Mouse (Mus musculus): ENCODE results near the gene Inpp5a. TPM values are rescaled to one million over a fixed set of nuclear protein-coding genes. Genes with fewer than 3 reads are reported as not detected.

The Inpp5a gene
- polyA plus RNA-seq, 1 experiment from 2014 or later = 4.1 TPM

DNA sequence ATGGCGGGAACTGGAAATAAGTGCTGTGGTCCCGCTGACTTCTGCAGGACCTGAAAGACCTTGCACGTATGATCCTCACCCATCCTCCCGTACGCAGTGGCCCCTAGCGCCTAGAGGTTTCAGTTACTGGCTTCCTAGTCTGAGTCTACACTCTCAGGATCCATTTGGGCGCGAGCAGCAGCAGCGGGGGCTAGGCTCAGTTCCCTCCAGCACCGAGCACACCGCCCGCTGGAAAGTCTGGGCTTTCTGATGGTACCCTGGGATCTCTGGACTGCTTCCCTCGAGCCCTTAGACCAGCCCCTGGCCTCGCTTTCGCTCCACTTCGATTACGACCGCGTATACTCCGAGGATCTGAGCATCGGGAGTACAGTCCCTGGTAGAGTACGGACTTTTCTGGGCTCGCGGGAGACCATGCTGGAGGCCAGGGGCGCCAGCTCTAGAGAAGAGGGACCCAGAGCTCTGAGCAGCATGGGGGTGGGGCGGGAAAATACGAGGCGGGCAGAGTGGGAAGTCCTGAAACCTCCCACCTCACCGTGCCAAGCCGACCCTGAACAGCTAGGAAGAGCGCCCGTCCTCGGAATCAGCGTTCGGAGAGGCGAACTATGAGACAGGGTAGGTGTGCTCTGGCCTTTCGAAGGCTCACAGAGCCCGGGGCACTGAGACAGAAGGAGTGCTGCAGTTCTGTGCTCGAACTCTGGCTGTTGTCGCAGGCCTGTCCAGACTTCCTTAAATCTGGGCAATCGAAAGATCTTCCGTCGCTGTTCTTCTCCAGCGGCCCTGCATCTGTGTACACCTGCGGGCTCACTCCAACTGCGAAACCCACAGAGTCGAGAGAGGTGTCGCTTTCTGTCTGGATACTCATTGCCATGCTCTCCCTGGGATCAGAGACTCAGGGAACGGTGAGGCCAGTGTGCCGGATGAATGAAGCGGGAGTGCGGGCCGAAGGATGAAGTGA is 195.6 kb downstream of the Inpp5a start:
- no peak for ATAC-seq (ENCODE audit: insufficient read depth)
- Histone ChIP-seq H3K9me3 (replicated peaks) (no peaks in the 10 kb centered on the region), H3K4me3 (replicated peaks) (no peak overlapping the region), H3K36me3 (replicated peaks) (no peaks in the 10 kb centered on the region), H3K27ac (replicated peaks) (no peak overlapping the region), H3K4me1 (replicated peaks) (peaks cover 13% of the 10 kb centered on the region), H3K27me3 (peaks cover 100% of the 10 kb centered on the region), H3K9ac (no peak overlapping the region), H3K4me2 (no peak overlapping the region; the same call in 1 of the 2 replicates)
- WGBS (ENCODE audit: insufficient replicate concordance) = 1% methylated on average over 53 of the region's 53 CpGs

DNA sequence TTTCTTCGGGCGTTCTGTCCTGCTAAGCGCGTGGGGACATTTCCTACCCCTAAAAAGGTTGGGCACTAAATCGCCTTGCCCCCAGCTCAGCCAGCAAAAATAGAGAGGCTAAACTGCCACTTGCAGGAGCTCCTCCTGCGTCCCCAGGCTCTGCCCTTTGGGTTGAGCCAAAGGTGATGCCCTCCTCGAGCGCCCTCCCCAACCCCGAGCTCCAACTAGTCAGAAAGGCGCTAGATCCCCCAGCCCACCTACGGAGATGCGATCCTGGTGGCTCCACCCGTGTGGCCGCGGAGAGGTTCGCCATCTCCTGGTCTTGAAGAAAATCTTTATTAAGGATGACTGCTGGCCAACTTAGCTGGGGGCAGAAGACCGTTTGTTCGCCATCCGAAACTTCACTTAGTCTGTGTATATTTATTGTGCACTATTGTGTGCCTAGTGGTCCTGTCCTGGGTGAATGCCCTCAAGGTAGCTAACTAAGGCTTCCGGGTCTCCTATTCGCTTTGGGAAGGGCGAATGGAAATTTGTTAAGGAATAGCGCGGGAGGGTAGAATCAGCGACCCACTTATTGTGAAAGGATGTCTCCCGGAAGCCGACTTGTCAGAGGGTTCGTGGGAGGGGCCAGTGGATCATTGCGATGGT is 196.4 kb downstream of the Inpp5a start:
- H3K4me3 ChIP-seq (replicated peaks) = no peak overlapping the region
- H3K36me3 ChIP-seq (replicated peaks) = no peaks in the 10 kb centered on the region
- peaks cover 98% of the 10 kb centered on the region for H3K27me3 ChIP-seq
- ATAC-seq (ENCODE audit: insufficient read depth) = no peak
- WGBS (ENCODE audit: insufficient replicate concordance) = 3% methylated on average over 29 of the region's 29 CpGs
- H3K4me2 ChIP-seq = no peak overlapping the region
- peaks cover 13% of the 10 kb centered on the region for H3K4me1 ChIP-seq (replicated peaks)
- no peak overlapping the region for H3K27ac ChIP-seq (replicated peaks)
- H3K9me3 ChIP-seq (replicated peaks) = no peaks in the 10 kb centered on the region
- no peak overlapping the region for H3K9ac ChIP-seq

DNA sequence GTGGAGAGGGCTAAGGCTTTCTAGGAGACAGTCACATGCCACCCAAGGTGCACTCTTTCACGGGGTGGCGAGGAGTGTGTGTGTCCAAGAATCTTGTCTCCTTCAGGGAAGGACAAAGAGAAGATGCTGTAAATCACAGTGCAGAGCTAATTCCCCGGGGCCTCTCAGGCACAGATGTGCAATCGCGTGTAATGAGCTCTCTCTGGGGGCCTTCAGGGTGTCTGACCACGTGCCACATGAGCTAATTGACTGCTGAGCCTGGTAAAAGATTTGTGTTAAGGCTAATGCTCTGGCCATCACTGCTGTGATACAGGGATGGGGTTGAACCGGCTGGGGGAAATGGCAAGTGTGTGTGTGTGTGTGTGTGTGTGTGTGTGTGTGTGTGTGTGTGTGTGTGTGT is 199.0 kb downstream of the Inpp5a start:
- Histone ChIP-seq H3K36me3 (replicated peaks) (no peaks in the 10 kb centered on the region), H3K4me1 (replicated peaks) (no peaks in the 10 kb centered on the region), H3K9me3 (replicated peaks) (no peaks in the 10 kb centered on the region), H3K4me2 (no peak overlapping the region), H3K27me3 (peaks cover 74% of the 10 kb centered on the region), H3K27ac (replicated peaks) (no peak overlapping the region), H3K4me3 (replicated peaks) (no peak overlapping the region), H3K9ac (no peak overlapping the region)
- 36% methylated on average over 7 of the region's 7 CpGs for WGBS (ENCODE audit: insufficient replicate concordance)
- no peak for ATAC-seq (ENCODE audit: insufficient read depth)

DNA sequence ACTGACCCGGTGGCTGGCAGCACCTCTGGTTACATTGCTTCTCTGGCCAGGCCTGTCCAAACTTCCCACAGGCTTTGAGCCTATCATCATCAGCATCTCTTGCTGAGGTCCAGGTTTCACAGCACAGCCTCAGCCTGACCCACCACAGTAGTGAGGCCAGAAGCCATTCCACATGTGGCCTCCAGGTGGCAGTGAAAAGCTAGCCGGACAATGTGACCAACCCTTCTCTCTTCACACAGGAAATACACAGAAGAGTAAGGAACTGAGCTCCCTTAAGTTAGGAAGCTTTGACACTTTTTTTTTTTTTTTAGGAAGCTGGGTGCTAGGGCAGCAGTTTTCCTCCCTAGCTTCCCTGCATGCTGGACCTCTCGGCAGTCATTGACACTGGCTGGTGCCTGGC is 201.4 kb downstream of the Inpp5a start:
- H3K27ac ChIP-seq (replicated peaks) = no peak overlapping the region
- H3K9me3 ChIP-seq (replicated peaks) = no peaks in the 10 kb centered on the region
- H3K27me3 ChIP-seq = peaks cover 53% of the 10 kb centered on the region
- no peak overlapping the region for H3K4me2 ChIP-seq
- 24% methylated on average over 3 of the region's 3 CpGs for WGBS (ENCODE audit: insufficient replicate concordance)
- ATAC-seq (ENCODE audit: insufficient read depth) = no peak
- no peaks in the 10 kb centered on the region for H3K4me1 ChIP-seq (replicated peaks)
- H3K4me3 ChIP-seq (replicated peaks) = no peak overlapping the region
- H3K36me3 ChIP-seq (replicated peaks) = no peaks in the 10 kb centered on the region
- no peak overlapping the region for H3K9ac ChIP-seq

DNA sequence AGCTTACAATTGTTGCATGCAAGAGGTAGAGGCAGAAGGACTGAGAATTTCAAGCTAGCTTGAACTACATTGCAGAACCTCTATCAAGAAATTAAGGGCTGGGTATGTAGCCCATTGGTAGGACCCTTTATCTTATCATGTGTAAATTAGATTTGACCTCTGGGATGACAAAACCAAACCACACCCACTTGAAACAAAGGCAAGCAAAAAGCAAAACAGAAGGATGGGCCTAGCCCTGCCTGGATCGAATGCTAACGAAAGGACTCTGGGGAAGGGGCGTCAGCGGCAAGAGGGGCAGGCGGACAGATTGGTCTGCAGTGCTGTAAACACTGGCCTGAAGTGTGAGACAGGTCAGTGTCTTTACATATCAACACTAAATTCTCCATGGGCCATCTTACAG is 202.4 kb downstream of the Inpp5a start:
- H3K4me1 ChIP-seq (replicated peaks) = no peaks in the 10 kb centered on the region
- H3K4me2 ChIP-seq = no peak overlapping the region
- H3K36me3 ChIP-seq (replicated peaks) = no peaks in the 10 kb centered on the region
- H3K27ac ChIP-seq (replicated peaks) = no peak overlapping the region
- no peak overlapping the region for H3K4me3 ChIP-seq (replicated peaks)
- H3K27me3 ChIP-seq = peaks cover 43% of the 10 kb centered on the region
- no peaks in the 10 kb centered on the region for H3K9me3 ChIP-seq (replicated peaks)
- H3K9ac ChIP-seq = no peak overlapping the region
- WGBS (ENCODE audit: insufficient replicate concordance) = 72% methylated on average over 5 of the region's 5 CpGs
- no peak for ATAC-seq (ENCODE audit: insufficient read depth)

DNA sequence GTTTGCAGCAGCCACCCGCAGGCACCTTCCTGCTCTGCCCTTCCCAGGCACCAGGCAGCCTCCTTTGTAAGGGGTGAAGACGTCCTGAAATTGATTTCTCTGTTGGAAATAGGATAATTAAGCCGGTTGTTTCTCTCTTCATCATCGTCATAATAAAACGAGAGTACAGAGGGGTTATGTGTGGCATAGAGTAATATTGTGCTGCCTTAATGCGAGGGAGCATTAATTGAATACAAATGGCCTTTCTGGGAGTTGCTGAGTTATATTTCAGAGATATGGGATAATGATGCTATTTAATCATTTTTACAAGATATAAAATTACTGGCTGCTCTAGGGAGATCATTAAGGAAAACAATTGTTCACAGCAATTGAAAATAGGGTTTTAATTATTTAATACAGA is 206.4 kb downstream of the Inpp5a start:
- H3K9me3 ChIP-seq (replicated peaks) = no peaks in the 10 kb centered on the region
- H3K9ac ChIP-seq = no peak overlapping the region
- no peak overlapping the region for H3K27ac ChIP-seq (replicated peaks)
- no peaks in the 10 kb centered on the region for H3K4me1 ChIP-seq (replicated peaks)
- H3K4me3 ChIP-seq (replicated peaks) = no peak overlapping the region
- 0 out of 2 replicates have a peak, but pooled peaks cover 6% of the 10 kb centered on the region for H3K27me3 ChIP-seq
- no peak for ATAC-seq (ENCODE audit: insufficient read depth)
- WGBS (ENCODE audit: insufficient replicate concordance) = 49% methylated on average over 6 of the region's 6 CpGs
- no peak overlapping the region for H3K4me2 ChIP-seq
- no peaks in the 10 kb centered on the region for H3K36me3 ChIP-seq (replicated peaks)

DNA sequence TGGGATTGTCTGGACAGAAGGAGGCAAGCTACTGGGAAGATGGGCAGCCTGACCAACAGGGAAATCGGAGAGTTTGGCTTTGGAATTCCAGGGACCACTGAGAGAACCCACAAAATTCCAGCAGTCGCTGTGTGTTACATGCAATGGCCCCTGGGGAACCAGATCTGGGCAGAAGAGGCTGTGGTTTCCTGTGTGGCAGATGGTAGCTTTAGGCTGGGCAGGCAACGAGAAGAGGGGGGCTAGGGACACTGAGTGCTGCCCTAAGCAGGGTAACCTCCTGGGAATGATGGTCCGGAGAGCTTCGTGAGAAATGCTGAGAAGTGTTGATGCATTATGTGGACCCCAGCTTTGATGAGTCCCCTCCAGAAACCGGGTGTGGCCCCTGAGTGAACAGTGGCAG is 207.0 kb downstream of the Inpp5a start:
- Histone ChIP-seq H3K27me3 (0 out of 2 replicates have a peak, but pooled peaks cover 3% of the 10 kb centered on the region), H3K4me1 (replicated peaks) (no peaks in the 10 kb centered on the region), H3K36me3 (replicated peaks) (no peaks in the 10 kb centered on the region), H3K9ac (no peak overlapping the region), H3K27ac (replicated peaks) (no peak overlapping the region), H3K4me2 (no peak overlapping the region), H3K9me3 (replicated peaks) (no peaks in the 10 kb centered on the region), H3K4me3 (replicated peaks) (no peak overlapping the region)
- no peak for ATAC-seq (ENCODE audit: insufficient read depth)
- WGBS (ENCODE audit: insufficient replicate concordance) = 28% methylated on average over 6 of the region's 6 CpGs

DNA sequence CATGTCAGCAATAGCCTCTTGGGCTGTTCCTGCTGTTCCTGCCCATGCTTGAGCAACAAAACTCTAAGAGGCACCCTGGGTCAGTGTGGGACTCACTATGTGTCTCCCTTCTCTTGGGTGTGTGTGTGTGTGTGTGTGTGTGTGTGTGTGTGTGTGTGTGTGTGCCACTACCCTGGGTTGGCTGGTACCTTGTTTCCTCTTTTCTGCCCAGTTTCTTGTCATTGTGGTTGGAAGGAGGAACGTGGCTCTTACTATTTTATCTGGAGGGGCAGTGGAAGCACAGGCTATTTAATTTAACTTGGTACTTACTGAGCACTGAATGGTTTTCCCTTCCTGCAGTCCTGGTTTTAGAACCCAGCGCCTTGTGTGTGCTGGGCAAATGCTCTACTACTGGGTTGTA is 221.4 kb downstream of the Inpp5a start:
- ATAC-seq (ENCODE audit: insufficient read depth) = no peak

DNA sequence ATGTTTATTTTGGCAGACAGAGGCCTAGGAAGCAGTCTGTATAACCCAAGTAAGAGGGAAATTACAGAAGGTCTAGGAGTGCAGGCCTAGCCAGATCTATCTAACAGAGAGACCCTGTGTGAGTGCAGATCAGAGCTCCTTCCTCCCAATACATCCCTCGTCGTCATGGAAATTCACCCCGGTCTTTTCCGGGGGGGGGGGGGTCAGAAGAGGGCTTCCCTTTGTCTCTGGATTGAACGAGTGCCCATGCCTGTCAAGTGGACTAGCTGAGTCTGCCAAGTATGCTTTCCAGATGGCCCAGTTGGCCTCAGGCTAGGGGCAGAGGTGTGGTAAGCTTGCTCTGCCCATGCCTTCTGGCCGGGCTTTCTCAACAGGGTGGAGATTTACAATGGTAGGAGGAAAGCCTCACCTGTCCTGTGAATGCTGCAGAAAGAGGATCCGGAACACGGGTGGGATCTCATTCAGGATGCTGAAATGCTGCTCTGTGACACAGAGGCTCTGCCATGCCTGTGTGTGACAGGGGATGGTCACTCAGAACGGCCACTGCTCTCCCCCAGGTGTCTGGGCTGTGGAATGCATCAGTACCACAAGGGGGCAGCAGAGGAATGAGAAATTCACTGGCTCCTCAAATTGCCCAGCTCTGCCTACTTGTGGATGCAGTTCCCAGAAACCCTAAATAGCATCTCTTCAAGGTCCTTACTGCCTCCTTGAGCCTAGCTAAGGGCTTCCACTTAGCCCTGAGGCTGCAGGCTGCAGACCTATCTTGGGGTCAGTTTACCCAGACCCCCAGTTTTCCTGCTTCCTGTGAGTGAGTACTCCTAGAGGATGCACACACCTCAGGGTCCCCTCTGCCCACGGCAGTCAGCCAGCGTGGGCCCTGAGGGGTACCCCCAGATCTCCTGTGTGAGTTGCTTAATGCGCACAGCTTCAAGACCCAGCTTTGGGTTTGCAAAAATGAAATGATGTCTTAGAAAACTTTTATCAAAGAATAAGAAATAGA is 227.2 kb downstream of the Inpp5a start:
- H3K9me3 ChIP-seq (replicated peaks) = no peaks in the 10 kb centered on the region
- H3K27ac ChIP-seq (replicated peaks) = no peak overlapping the region
- H3K27me3 ChIP-seq = no peaks in the 10 kb centered on the region
- H3K9ac ChIP-seq = no peak overlapping the region
- 52% methylated on average over 12 of the region's 12 CpGs for WGBS (ENCODE audit: insufficient replicate concordance)
- no peak for ATAC-seq (ENCODE audit: insufficient read depth)
- no peak overlapping the region for H3K4me3 ChIP-seq (replicated peaks)
- no peaks in the 10 kb centered on the region for H3K36me3 ChIP-seq (replicated peaks)
- H3K4me2 ChIP-seq = no peak overlapping the region
- H3K4me1 ChIP-seq (replicated peaks) = no peaks in the 10 kb centered on the region

More for the DNA sequence above, 221.4 kb downstream of the Inpp5a start:
- 33% methylated on average over 2 of the region's 2 CpGs for WGBS (ENCODE audit: insufficient replicate concordance)
- no peak overlapping the region for H3K27ac ChIP-seq (replicated peaks)
- H3K4me2 ChIP-seq = no peak overlapping the region
- no peaks in the 10 kb centered on the region for H3K9me3 ChIP-seq (replicated peaks)
- no peaks in the 10 kb centered on the region for H3K27me3 ChIP-seq
- no peaks in the 10 kb centered on the region for H3K4me1 ChIP-seq (replicated peaks)
- H3K9ac ChIP-seq = no peak overlapping the region
- H3K4me3 ChIP-seq (replicated peaks) = no peak overlapping the region
- H3K36me3 ChIP-seq (replicated peaks) = no peaks in the 10 kb centered on the region

DNA sequence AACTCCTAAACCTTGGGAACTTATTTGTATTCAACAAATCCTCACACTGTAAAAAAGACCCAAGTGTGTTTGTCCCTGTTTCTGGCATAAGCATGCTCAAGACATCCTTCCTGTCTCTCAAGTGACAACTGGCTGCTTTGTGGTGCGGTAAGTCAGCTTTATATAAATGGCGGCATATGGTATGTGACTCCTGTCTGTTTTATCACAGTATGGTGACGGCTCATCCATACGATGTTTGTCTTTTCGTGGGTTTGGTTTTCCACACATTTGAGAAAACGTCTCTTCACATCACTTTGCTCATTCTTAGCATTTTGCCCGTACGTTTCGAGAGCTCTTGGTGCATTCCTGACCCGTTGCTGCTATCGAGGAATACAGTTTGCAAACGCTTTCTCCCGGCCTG is 233.7 kb downstream of the Inpp5a start:
- Histone ChIP-seq H3K4me2 (no peak overlapping the region), H3K27ac (replicated peaks) (no peak overlapping the region), H3K9ac (no peak overlapping the region), H3K4me3 (replicated peaks) (no peak overlapping the region), H3K27me3 (no peaks in the 10 kb centered on the region), H3K9me3 (replicated peaks) (no peaks in the 10 kb centered on the region), H3K4me1 (replicated peaks) (no peaks in the 10 kb centered on the region), H3K36me3 (replicated peaks) (no peaks in the 10 kb centered on the region)
- WGBS (ENCODE audit: insufficient replicate concordance) = 69% methylated on average over 13 of the region's 13 CpGs
- no peak for ATAC-seq (ENCODE audit: insufficient read depth)

All from liver, embryonic 15.5 days (tissue).